Mouse (Mus musculus): ENCODE measurements around the gene Smad5. TPM values are rescaled to one million over a fixed set of nuclear protein-coding genes. Genes with fewer than 3 reads are reported as not detected.
A peak's percentile ranks its signal among the peaks of the same experiment; 100 is the strongest.

Gene Smad5
- total RNA-seq, 2 experiments from 2014 or later, result 21.3 to 21.5 TPM

- intact Hi-C loops (cut with DNase I), result no loop called here
- no peak for DNase-seq (ENCODE audit: low spot score in 2 of 2)
Measured at GRCm38 (mm10) chr13:56747554-56747953, 44.7 kb downstream of the Smad5 start.

DNA sequence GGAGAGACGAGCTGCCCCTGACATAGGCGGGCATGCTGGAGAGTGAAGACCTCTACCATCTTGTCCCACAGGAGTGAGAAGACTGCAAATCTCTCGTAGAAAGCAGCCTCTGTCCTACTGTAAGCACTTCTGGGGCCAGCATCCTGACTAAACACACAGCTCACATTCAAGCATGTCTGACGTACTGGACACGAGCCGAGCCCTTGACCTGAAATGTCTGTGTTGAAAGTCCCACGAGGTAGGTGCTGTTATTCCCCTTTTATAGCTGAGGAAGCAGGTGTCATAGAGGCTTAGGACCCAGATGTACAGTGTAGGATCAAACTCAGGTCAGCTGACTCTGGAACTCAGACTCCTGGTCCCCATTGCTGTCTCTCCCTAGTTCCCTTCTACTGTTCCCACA lies 46.6 kb downstream of the Smad5 start:
- intact Hi-C loops (cut with DNase I), result no loop called here
- no peak for DNase-seq (ENCODE audit: low spot score in 2 of 2)

GRCm38 (mm10) chr13:56751774-56752173 lies 49.0 kb downstream of the Smad5 start:
- intact Hi-C loops (cut with DNase I), result loop anchor here (10.0 kb wide), 1 partner anchor 277 kb away; no protein-coding TSS in a partner anchor
- no peak for DNase-seq (ENCODE audit: low spot score in 2 of 2)

DNA sequence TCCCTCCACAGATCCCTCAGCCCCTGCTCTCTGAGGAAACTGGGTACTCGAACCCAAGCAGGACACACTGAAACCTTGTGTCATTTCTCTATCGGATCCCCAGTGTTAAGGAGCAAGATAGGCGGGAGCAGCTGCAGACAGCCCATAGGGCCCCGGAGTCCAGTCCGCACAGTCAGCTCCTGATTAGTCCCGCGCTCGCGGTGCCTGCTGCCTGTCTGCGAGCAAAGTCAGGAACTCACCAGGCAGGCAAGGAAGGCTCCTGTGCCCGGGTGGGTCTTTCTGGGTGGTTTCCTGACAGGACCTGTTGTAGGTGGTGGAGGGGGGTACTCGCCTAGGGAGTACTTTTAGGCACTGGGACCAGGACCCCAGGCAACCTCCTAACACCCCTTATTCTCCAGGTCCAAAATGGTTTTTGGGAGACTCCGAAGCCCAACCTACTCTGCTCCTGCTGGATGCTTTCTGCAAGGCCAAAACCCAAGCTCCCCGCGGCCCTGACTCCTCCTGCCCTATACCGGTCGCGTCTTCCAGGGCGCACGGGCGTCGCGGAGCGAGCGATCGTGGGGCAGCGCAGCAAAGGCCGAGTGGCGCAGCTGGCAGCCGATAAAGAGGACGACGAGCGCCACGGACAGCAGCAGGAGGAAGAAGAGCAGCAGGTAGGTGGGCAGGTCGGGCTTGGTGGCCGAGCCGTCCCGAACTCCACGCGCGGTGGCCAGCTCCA lies 49.8 kb downstream of the Smad5 start:
- DNase-seq (ENCODE audit: low spot score in 2 of 2), result no peak
- intact Hi-C loops (cut with DNase I), result loop anchor here (10.0 kb wide), 1 partner anchor 278 kb away; no protein-coding TSS in a partner anchor

- no peak for DNase-seq (ENCODE audit: low spot score in 2 of 2)
- intact Hi-C loops (cut with DNase I), result loop anchor here (10.0 kb wide), 1 partner anchor 279 kb away; no protein-coding TSS in a partner anchor
Measured at GRCm38 (mm10) chr13:56753192-56753951, 50.6 kb downstream of the Smad5 start, which contains the start of gene Gm45623. TSS of gene Gm45623 (minus strand) at chr13:56753827.

- no peak for DNase-seq (ENCODE audit: low spot score in 2 of 2)
- intact Hi-C loops (cut with DNase I), result loop anchor here (10.0 kb wide), 1 partner anchor 281 kb away; no protein-coding TSS in a partner anchor
Measured at GRCm38 (mm10) chr13:56755871-56756270, 53.1 kb downstream of the Smad5 start.

DNA sequence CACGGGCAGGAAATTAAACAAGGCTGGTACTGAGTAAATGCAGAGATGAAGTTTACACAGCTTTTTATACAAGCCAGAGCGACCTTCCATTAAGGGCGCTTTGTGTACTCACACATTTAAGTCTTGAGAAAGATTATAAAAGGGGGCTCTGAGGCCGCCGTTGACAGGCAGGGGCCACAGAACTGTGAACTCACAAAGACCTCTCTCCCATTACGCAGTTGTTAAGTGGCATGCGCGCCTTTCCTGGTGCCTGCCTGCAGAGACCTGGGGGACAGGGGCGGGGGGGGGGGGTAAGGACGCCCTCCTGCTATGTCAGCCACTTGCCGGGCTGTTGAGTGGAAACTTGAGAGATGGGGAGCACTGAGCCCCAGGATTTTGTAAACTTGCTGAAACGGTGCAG lies 54.4 kb downstream of the Smad5 start:
- DNase-seq (ENCODE audit: low spot score in 2 of 2), result no peak
- intact Hi-C loops (cut with DNase I), result loop anchor here (10.0 kb wide), 1 partner anchor 282 kb away; no protein-coding TSS in a partner anchor

GRCm38 (mm10) chr13:56758492-56758891 lies 55.7 kb downstream of the Smad5 start:
- intact Hi-C loops (cut with DNase I), result loop anchor here (10.0 kb wide), 1 partner anchor 284 kb away; no protein-coding TSS in a partner anchor
- peak; percentile 66 to 78 for DNase-seq (ENCODE audit: low spot score in 2 of 2)

GRCm38 (mm10) chr13:56762446-56763229 lies 59.8 kb downstream of the Smad5 start:
- intact Hi-C loops (cut with DNase I), result no loop called here
- DNase-seq (ENCODE audit: low spot score in 2 of 2), result no peak

- no peak for DNase-seq (ENCODE audit: low spot score in 2 of 2)
- intact Hi-C loops (cut with DNase I), result no loop called here
Measured at GRCm38 (mm10) chr13:56765284-56766032, 62.6 kb downstream of the Smad5 start.

DNA sequence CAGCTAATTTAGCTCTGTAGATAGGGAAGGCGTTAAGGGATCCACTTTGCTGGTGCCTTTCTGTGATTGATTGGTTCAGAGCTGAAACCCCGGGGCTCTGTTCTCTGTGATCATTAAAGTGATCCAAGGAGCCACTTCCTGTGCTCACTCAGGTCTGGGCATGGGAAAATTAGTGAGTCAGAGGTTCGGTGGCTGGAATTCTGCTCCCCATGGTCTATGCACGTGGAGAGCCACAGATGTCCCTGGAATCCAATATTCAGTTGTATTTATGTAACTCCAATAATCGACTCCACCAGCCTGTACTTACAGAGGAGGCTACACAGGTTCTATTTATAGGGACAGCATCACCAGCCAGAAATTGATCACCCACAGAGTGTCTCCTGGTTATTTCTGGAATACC lies 63.4 kb downstream of the Smad5 start:
- intact Hi-C loops (cut with DNase I), result no loop called here

GRCm38 (mm10) chr13:56769431-56769830 lies 66.6 kb downstream of the Smad5 start:
- intact Hi-C loops (cut with DNase I), result no loop called here
- no peak for DNase-seq (ENCODE audit: low spot score in 2 of 2)

More for the DNA sequence above, 63.4 kb downstream of the Smad5 start:
- DNase-seq (ENCODE audit: low spot score in 2 of 2), result no peak

DNA sequence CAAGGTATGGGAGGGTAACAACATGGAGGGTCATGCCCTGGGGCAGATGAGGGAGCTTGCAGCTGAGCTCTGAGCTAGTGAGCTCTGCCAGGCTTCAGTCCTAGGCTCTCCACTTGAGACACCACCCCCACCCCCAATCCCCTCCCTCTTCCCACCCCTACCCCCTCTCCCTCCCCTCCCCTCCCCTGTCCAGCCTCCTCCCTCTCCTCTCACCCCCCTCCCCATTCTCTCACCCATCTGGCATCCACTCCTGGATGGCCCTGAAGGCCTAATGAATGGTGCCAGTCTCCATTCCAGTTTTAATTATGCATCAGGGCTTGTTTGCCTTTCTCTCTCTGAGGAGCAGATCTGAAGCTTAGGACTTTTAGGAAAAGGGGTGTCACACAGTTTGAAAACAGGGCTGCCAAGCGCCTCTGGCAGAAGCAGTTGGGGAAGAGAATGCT lies 67.3 kb downstream of the Smad5 start:
- no peak for DNase-seq (ENCODE audit: low spot score in 2 of 2)
- intact Hi-C loops (cut with DNase I), result no loop called here

DNA sequence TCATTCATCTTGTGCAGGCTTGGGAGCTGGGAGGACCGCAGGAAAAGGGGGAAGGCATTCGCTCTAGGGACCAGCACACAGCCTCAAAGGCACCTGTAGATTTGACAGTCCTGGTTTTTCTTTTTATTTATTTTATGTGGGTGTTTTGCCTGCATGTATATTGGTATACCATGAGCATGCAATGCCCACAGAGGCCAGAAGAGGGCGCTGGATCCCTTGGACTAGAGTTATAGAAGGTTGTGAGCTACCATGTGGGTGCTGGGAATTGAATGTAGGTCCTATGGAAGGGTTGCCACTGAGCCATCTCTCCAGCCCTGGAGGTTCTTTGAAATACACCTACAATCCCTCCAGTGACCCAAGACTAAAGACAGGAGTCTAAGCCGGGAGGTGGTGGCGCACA lies 68.0 kb downstream of the Smad5 start:
- intact Hi-C loops (cut with DNase I), result no loop called here
- DNase-seq (ENCODE audit: low spot score in 2 of 2), result no peak

- intact Hi-C loops (cut with DNase I), result no loop called here
Measured at GRCm38 (mm10) chr13:56772592-56772991, 69.8 kb downstream of the Smad5 start.

DNA sequence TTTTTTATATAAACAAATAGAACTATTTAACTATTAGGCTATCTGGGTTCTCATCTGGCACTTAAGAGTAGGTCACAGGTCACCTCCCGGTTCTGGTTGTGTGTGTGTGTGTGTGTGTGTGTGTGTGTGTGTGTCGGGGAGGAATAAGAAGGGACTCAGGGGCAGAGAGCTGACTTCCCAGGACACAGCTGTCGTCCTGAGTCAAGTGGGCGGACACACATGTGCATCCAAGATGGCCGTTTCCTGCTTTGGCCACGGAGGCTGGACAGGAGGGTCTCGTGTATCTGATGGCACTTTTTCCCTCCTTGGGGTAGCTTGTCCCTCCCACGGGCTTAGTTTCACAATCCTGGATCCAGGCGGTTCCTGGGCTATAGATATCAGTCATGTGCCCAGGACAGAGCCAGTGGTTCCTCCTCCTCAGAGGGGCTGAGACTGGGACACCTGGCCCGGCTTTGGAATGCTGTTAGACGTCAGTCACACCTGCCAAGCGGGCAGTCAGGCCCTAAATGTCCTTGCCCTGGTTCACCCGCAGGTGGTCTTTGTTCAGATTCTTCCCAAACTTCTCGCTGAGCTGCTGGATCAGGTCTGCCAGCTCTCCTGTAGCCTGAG lies 70.6 kb downstream of the Smad5 start:
- DNase-seq (ENCODE audit: low spot score in 2 of 2), result no peak
- intact Hi-C loops (cut with DNase I), result no loop called here

More at GRCm38 (mm10) chr13:56772592-56772991, 69.8 kb downstream of the Smad5 start:
- DNase-seq (ENCODE audit: low spot score in 2 of 2), result no peak

GRCm38 (mm10) chr13:56774304-56774703 lies 71.5 kb downstream of the Smad5 start:
- intact Hi-C loops (cut with DNase I), result no loop called here
- no peak for DNase-seq (ENCODE audit: low spot score in 2 of 2)

GRCm38 (mm10) chr13:56780746-56781469 lies 78.1 kb downstream of the Smad5 start:
- peak in 1 of 2 experiments; percentile 40 for DNase-seq (ENCODE audit: low spot score in 2 of 2)
- intact Hi-C loops (cut with DNase I), result no loop called here
